8 mouse cellular contexts compared by ENCODE assay signal in the genomic region with DNA sequence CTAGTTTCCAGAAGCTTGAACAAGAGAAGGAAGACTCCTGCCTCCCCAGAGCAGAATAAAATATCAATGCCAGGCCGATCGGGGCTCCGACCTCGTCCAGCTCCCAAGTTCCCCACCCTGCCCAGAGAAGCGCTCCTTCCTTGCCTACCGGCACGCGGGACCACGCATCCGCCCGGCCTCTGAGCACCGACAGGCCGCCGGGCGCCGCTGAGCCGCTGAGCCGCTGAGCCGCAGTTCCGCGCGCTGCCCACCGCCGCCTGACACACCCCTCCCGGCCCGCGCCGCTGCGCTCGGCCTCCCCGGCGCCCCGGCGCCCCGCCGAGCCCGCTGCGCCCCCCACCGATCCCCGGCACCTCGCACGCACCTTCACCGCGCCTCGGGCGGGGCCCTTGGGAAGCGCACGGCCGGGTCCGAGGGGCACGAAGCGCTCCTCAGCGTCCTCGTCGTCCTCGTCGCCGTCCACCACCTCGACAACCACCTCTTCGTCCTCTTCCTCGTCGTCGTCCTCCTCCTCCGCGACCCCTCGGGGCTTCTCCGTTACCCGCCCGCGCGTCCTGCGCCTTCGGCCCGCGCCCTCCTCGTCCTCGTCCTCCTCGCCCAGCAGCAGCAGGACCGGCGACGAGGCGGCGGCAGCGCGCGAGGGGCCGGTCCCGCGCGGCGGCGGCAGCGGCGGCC. TPM values are rescaled to one million over a fixed set of nuclear protein-coding genes. Genes with fewer than 3 reads are reported as not detected.
DNase-seq lines count a peak whose midpoint lies in the region; ATAC-seq lines count a peak whose summit lies in the region.

No protein-coding gene starts in this region.

- H3K4me3 ChIP-seq in heart, embryonic 11.5 days (ENCODE audit: low read depth, low read length) = peak overlapping the region; percentile 81
- H3K4me3 ChIP-seq in kidney, embryonic 15.5 days (replicated peaks) = peak overlapping the region; percentile 81
- peak overlapping the region; percentile 72 for H3K4me3 ChIP-seq in liver, embryonic 16.5 days (ENCODE audit: low read depth, low read length)
- peak overlapping the region; percentile 88 for H3K4me3 ChIP-seq in neural tube, embryonic 11.5 days (ENCODE audit: low read depth, low read length)

- peak; percentile 55; the same call in 1 of the 2 replicates for ATAC-seq in heart, embryonic 11.5 days (replicated peaks; ENCODE audit: insufficient number of reproducible peaks, low FRiP score, low TSS enrichment)
- peak; percentile 33 for ATAC-seq in kidney, embryonic 15.5 days (replicated peaks; ENCODE audit: low FRiP score)
- ATAC-seq in liver, embryonic 16.5 days (ENCODE audit: low read depth) = peak; percentile 28
- ATAC-seq in neural tube, embryonic 11.5 days (ENCODE audit: insufficient read depth, low FRiP score, low TSS enrichment) = peak; percentile 22

- H3K9me3 ChIP-seq in heart, embryonic 11.5 days (replicated peaks; ENCODE audit: control insufficient read depth, low read length) = no peaks in the 10 kb centered on the region
- H3K9me3 ChIP-seq in kidney, embryonic 15.5 days (replicated peaks) = no peaks in the 10 kb centered on the region
- no peaks in the 10 kb centered on the region for H3K9me3 ChIP-seq in liver, embryonic 16.5 days (replicated peaks; ENCODE audit: control insufficient read depth, low read length)
- no peaks in the 10 kb centered on the region for H3K9me3 ChIP-seq in neural tube, embryonic 11.5 days (ENCODE audit: control insufficient read depth, low read length)

- peak overlapping the region; percentile 89 for H3K9ac ChIP-seq in heart, embryonic 11.5 days (ENCODE audit: low read depth, low read length)
- H3K9ac ChIP-seq in kidney, embryonic 15.5 days = peak overlapping the region; percentile 90
- peak overlapping the region; percentile 70 for H3K9ac ChIP-seq in liver, embryonic 16.5 days (ENCODE audit: low read depth, low read length)
- H3K9ac ChIP-seq in neural tube, embryonic 11.5 days (ENCODE audit: low read length) = peak overlapping the region; percentile 93

- peak overlapping the region; percentile 84 for H3K4me2 ChIP-seq in heart, embryonic 11.5 days
- peak overlapping the region; percentile 88 for H3K4me2 ChIP-seq in kidney, embryonic 15.5 days
- H3K4me2 ChIP-seq in liver, embryonic 16.5 days (ENCODE audit: low read depth, low read length) = peak overlapping the region; percentile 96
- peak overlapping the region; percentile 79 for H3K4me2 ChIP-seq in neural tube, embryonic 11.5 days (ENCODE audit: low read depth)

- no peaks in the 10 kb centered on the region for H3K36me3 ChIP-seq in heart, embryonic 11.5 days (ENCODE audit: control insufficient read depth, insufficient read depth, low read length)
- no peaks in the 10 kb centered on the region for H3K36me3 ChIP-seq in kidney, embryonic 15.5 days
- H3K36me3 ChIP-seq in liver, embryonic 16.5 days (ENCODE audit: control insufficient read depth, insufficient read depth) = no peaks in the 10 kb centered on the region
- H3K36me3 ChIP-seq in neural tube, embryonic 11.5 days (ENCODE audit: control insufficient read depth, insufficient read depth, low read length) = no peaks in the 10 kb centered on the region

- WGBS in heart, embryonic 11.5 days (ENCODE audit: insufficient replicate concordance) = under 1% methylated on average over 72 of the region's 94 CpGs
- WGBS in kidney, embryonic 15.5 days = under 1% methylated on average over 92 of the region's 94 CpGs
- WGBS in liver, embryonic 16.5 days (ENCODE audit: insufficient replicate concordance) = under 1% methylated on average over 65 of the region's 94 CpGs
- WGBS in neural tube, embryonic 11.5 days = under 1% methylated on average over 62 of the region's 94 CpGs

- peaks cover 17% of the 10 kb centered on the region for H3K4me1 ChIP-seq in heart, embryonic 11.5 days (ENCODE audit: control insufficient read depth, insufficient read depth, low read length)
- H3K4me1 ChIP-seq in kidney, embryonic 15.5 days = peaks cover 55% of the 10 kb centered on the region
- H3K4me1 ChIP-seq in liver, embryonic 16.5 days (ENCODE audit: control insufficient read depth, low read depth, low read length) = peaks cover 16% of the 10 kb centered on the region
- peaks cover 18% of the 10 kb centered on the region for H3K4me1 ChIP-seq in neural tube, embryonic 11.5 days (ENCODE audit: control insufficient read depth, insufficient read depth, low read length)

- no peaks in the 10 kb centered on the region for H3K27me3 ChIP-seq in heart, embryonic 11.5 days (ENCODE audit: control insufficient read depth, insufficient read depth, low read length)
- 0 out of 2 replicates have a peak, but pooled peaks cover 2% of the 10 kb centered on the region for H3K27me3 ChIP-seq in kidney, embryonic 15.5 days
- peaks cover 15% of the 10 kb centered on the region for H3K27me3 ChIP-seq in liver, embryonic 16.5 days (ENCODE audit: control insufficient read depth, insufficient read depth, low read depth, low read length)
- H3K27me3 ChIP-seq in neural tube, embryonic 11.5 days (ENCODE audit: control insufficient read depth, insufficient read depth, low read length) = no peaks in the 10 kb centered on the region

- H3K27ac ChIP-seq in heart, embryonic 11.5 days (ENCODE audit: low read depth, low read length) = peak overlapping the region; percentile 92
- H3K27ac ChIP-seq in kidney, embryonic 15.5 days = peak overlapping the region; percentile 95
- peak overlapping the region; percentile 53 for H3K27ac ChIP-seq in liver, embryonic 16.5 days (ENCODE audit: low read length)
- H3K27ac ChIP-seq in neural tube, embryonic 11.5 days (ENCODE audit: low read depth, low read length) = peak overlapping the region; percentile 98

- peak; percentile 95 for DNase-seq in heart, adult 11 months
- DNase-seq in heart, adult 8-10 months (ENCODE audit: low spot score) = no peak
- peak; percentile 77 for DNase-seq in embryo, embryonic 9.5 days (ENCODE audit: extremely low spot score)
- DNase-seq in neural tube, embryonic 11.5 days (ENCODE audit: low spot score) = peak; percentile 70
- peak; percentile 65 for DNase-seq in testis, postnatal 10 days (ENCODE audit: low spot score)

RNA-seq across cellular contexts. Expression of a gene that starts 0.8 kb away (rescaled TPM):
- total RNA-seq in heart, adult 8-10 months (2022) = 10 to 100 TPM; 15.6 to 18.2 (median 16.6) TPM
- 7.9 and 8.2 TPM in 2 replicates for polyA plus RNA-seq in heart, embryonic 11.5 days (2014; fragmentation: Nextera tagmentation; extraction: Ambion mirVana)
- 11.0 and 12.1 TPM in 2 replicates for polyA plus RNA-seq in kidney, embryonic 15.5 days (2015; fragmentation: Nextera tagmentation; extraction: Ambion mirVana)
- 0.88 and 0.97 TPM in 2 replicates for polyA plus RNA-seq in liver, embryonic 16.5 days (2015; fragmentation: Nextera tagmentation; extraction: Ambion mirVana)
- polyA plus RNA-seq in neural tube, embryonic 11.5 days (2014; fragmentation: Nextera tagmentation; extraction: Ambion mirVana) = 5.8 and 6.3 TPM in 2 replicates
